Mouse (Mus musculus) gastrocnemius, adult 18-20 months (tissue): ENCODE measurements at regions not wholly inside any gene's neighbourhood (a gene's known extent, or its start where the extent isn't known, plus 50 kb on each side); places are given as distances from the start of the nearest gene placed in this dataset.
"Not testable (repeated sequence)": the region's sequence is repeated elsewhere in the genome, so short reads cannot be mapped to it uniquely, and the experiment has no call there.

Experiments used
- DNase-seq: peaks from one replicate; pipeline ENCODE4 v3.0.0; 2021; ENCODE audit warnings: low spot score

GRCm38 (mm10) chr12:71526623-71527022 lies 216.9 kb downstream of the Dact1 start:
- no peak for DNase-seq

GRCm38 (mm10) chr12:71532161-71532560 lies 222.5 kb downstream of the Dact1 start:
- no peak for DNase-seq

DNA sequence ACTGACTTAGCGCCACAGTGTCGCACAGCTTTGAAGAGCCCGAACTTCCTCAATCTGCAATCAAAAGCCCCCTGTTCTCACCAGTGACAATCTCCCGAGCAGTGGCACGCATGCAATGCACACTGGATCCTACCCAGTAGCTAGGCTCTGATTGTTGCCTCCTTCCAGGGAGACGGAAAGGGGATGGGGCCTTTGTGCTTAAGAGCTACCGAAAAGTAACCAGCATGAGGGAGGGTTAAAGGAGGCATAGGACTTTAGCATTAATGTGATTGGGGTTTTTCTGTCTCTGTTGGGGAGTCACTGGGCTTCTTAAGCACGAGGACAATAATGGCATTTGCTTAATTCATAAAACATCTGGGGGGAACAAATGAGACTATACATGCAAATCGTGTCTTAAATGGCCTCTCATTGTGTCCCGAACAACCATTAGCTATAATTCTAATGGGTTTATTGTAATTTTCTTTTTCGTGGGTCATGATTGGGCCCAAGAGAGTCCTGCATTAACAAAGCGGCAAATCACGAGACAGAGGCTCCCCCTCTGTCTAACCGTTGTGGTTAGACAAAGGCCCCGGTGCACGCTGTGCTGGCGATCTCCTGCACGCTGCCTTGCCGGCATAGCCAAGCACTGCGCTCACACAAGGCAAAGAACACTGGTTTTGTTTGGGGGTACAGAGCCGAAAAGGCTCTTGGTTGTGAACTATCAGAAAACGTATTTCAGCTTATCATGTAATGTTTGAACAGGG lies 223.2 kb downstream of the Dact1 start:
- no peak for DNase-seq

DNA sequence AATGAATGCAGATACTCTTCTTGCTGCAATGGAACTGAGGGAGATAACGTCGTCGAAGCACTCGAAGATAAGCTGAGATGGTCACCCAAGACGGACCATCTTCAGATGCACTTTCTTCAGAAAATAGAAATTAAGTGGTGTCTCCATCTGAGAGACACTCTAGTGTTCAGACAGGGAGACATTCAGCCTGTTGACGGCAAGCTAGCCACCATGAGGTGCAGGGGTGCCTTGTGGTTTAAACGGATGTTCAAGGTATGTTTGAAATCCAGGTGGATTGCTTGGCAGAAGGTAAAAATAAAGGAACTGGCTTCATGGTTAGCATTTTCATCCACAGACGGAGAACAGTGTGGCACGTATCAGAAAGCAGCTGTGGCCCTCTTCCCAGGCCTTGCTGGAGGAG lies 224.0 kb downstream of the Dact1 start:
- DNase-seq = no peak

DNA sequence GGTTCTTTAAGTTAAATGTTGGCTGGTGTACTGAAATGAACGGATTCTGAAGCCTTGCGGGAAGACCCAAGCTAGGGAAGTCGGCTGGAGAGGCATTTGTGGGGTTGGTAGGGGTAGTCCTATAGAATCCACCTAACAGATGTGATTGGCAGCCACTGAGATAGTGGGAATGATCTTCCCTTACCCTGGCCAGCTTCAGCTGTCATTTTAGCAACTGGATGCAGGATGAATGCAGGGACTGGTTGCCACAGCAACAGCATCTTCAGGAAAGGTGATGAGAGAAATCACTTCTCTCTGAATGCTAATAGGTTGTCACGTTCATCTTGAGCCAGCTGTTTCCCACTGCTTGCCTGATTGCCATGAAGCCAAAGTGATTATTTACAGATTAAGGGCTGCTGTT lies 224.5 kb downstream of the Dact1 start:
- no peak for DNase-seq

DNA sequence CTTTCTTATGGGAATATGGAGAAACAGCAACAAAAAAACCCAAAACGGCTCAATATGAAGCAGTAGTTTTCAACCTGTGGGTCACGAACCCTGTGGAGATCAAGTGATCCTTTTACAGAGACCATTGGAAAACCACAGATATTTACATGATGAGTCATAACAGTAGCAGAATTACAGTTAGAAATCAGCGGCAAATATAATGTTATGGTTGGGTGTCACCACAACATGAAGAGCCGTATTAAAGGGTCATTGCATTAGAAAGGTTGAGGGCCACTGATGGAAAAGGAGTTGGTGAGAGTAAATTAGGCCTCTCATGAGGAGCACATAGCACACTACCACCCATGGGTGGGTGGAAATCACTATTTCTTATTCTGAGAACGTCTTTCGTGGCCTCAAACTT lies 225.6 kb downstream of the Dact1 start:
- no peak for DNase-seq

DNA sequence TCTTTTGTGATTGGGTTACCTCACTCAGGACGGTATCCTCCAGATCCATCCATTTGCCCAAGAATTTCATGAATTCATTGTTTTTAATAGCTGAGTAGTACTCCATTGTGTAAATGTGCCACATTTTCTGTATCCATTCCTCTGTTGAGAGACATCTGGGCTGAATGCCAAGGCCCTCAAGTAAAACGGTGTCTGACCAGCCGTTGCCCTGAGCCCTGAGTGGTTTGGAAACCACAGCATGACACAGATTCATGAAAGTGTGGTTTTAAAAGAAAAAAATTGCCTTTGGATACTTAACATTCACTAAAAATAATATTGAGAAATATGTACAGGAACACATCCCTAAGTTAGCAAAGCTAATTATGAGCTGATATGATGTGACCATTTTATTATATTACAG lies 226.1 kb downstream of the Dact1 start:
- DNase-seq = not testable (repeated sequence)

GRCm38 (mm10) chr12:71538691-71539090 lies 229.0 kb downstream of the Dact1 start:
- DNase-seq = no peak

GRCm38 (mm10) chr12:71540279-71540678 lies 230.6 kb downstream of the Dact1 start:
- no peak for DNase-seq

GRCm38 (mm10) chr12:71541961-71542360 lies 232.3 kb downstream of the Dact1 start:
- peak; percentile 60 for DNase-seq

GRCm38 (mm10) chr12:71543571-71544119 lies 234.0 kb downstream of the Dact1 start:
- DNase-seq = no peak

GRCm38 (mm10) chr12:71544401-71545159 lies 234.9 kb downstream of the Dact1 start:
- no peak for DNase-seq

DNA sequence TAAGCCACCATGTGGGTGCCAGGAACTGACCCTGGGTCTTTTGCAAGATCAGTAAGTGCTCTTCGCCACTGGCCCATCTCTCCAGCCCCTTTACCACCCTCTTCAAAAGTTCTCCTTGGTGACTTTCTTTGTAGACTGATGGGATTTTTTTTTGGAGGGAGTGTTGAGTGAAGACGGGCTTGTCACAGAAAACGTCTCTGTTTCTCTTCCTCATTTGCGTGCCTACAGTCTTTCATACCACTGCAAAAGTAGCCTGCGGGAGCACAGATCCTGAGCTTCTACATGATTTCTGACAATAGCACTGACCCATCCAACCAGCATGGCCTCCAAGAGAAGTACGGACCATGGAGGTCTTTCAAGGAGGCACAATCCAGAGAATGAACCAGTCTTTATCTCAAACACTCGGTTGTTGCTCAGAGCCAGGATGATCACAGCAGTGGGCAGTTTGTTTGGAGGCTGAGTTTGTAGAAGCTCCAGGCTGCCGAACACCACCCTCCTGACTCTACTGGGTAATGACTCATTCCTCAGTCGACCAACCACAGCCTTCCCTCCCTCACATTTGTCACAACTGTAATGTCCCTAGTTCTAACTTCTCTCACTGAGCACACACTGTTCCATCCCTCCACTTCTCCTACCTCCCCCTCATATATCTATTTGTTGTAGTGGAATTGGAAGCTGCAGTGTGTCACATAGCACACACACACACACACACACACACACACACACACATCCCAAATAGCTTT lies 237.0 kb downstream of the Dact1 start:
- no peak for DNase-seq

- DNase-seq = no peak
These were observed 239.7 kb downstream of the Dact1 start for GRCm38 (mm10) chr12:71549336-71549735.

- no peak for DNase-seq
These were observed 244.5 kb downstream of the Dact1 start for GRCm38 (mm10) chr12:71554212-71554611.

DNA sequence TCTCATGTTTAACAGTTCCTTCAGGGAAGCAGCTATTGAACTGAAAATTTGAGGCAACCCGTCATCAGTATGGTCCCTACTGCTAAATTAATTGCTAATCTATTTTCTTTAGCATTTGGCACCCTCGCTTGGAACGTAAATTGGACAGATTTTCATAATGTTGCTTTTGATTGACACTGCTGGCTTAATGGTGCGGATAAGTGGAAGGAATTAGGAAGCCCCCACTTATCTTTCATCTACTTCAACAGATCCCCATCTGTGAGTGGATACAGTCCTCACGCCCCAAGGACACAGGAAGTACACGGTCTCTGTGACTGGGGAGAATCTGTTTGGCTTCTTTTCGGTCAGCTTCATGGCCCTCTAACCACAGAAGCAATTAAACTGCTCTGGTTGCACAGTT lies 251.6 kb downstream of the Dact1 start:
- no peak for DNase-seq

GRCm38 (mm10) chr12:71561918-71562572 lies 252.4 kb downstream of the Dact1 start:
- no peak for DNase-seq

- DNase-seq = no peak
These were observed 253.5 kb downstream of the Dact1 start for GRCm38 (mm10) chr12:71563219-71563618.

- DNase-seq = no peak
These were observed 256.7 kb downstream of the Dact1 start for GRCm38 (mm10) chr12:71566371-71566770.

- no peak for DNase-seq
These were observed 258.6 kb downstream of the Dact1 start for GRCm38 (mm10) chr12:71568251-71568650.

DNA sequence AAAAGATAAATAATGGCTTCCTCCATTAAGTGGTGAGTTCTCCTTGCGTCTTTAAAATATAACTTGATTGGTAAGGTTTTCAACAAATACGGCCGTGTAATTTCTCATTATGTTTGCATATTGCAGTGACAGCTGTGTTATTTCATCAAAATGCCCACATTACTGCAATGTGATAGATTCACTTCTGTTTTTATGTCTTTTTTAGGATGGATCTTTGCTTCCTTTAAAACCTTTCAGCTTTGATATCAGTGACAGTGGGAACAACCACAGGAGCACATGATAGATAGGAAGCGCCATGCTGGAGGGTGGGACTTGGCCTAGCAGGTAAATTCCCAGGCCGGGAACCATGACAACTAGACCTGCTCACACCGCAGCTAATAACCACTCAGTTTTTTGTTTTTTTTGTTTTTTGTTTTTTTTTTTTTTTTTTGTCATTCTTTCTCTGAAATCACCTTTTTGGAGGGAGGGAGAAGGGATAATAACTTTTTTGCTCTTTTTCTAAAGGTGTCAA lies 259.3 kb downstream of the Dact1 start:
- no peak for DNase-seq
